Mouse (Mus musculus): Measurements from ENCODE around the gene Tfeb. TPM values are rescaled to one million over a fixed set of nuclear protein-coding genes. Genes with fewer than 3 reads are reported as not detected.

The Tfeb gene
- polyA plus RNA-seq, 1 experiment from 2014 or later = 5.8 TPM

DNA sequence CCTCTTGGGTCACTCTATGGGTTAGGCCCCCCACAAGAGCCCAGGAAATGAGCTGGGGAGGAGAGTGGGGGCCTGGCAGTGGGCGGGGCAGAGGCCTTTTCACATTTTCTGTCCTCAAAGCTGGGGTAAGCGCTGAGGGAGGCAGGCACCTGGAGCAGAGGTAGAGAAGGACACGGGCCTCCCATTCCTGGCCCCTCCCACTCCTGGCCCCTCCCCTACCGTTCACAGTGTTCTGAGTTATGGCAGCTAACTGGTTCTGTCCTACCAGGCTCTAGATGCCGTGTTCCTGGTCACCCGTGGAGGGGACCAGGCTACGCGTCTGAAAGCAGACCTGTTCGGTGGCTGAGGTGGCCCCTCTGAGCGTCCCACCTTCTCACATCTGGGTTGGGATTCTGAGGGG, 78.6 kb downstream of the Tfeb start:
- Histone ChIP-seq H3K4me3 (ENCODE audit: low read depth, low read length) (no peak overlapping the region), H3K4me2 (ENCODE audit: low read depth, low read length) (no peak overlapping the region), H3K27ac (ENCODE audit: low read depth) (no peak overlapping the region), H3K9ac (replicated peaks) (no peak overlapping the region), H3K36me3 (replicated peaks; ENCODE audit: insufficient read depth, low read length) (no peaks in the 10 kb centered on the region), H3K27me3 (ENCODE audit: insufficient read depth, low read length) (no peaks in the 10 kb centered on the region), H3K9me3 (ENCODE audit: low read length) (no peaks in the 10 kb centered on the region), H3K4me1 (ENCODE audit: insufficient read depth) (no peaks in the 10 kb centered on the region)
- WGBS (ENCODE audit: insufficient replicate concordance) = 61% methylated on average over 10 of the region's 10 CpGs
- ATAC-seq (no peak), DNase-seq (no peak)
- no peak for TF ChIP-seq EP300 (IDR thresholded peaks at IDR 0.05; ENCODE audit: low read depth)
- TF ChIP-seq CTCF (IDR thresholded peaks at IDR 0.05; ENCODE audit: low read depth) = no peak

DNA sequence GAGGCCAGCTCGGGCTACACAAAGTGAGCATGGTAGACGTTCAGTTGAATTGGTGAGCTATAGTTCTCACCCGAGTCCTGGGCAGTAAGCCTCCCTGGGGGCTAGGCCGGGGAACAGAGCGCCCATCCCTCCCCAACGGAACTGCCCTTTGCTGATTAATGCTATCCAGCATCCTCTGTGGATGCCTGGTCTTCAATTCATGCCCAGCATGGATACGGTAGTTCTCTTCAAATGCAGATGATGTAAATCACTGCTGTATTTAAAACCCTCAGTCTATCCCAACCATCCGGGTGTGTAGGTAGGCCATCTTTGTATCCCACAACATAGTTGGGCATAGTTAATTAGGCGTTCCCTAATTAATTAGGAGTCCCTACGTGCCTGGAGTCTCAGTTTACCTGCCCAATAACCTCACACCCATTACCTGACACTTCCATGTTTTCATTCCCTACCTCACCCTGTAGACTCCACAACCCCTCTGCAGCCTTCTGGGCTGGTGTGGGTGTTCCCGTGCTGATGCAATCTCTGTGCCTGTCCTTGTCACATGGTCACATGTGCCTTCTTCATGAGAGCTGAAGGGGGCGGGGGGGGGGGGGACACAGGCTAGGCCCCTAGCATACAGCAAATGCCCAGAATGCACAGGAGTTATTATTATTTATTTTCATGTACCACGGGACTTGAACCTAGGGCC, 81.4 kb downstream of the Tfeb start:
- 79% methylated on average over 13 of the region's 13 CpGs for WGBS (ENCODE audit: insufficient replicate concordance)
- Histone ChIP-seq H3K27ac (ENCODE audit: low read depth) (no peak overlapping the region), H3K4me1 (ENCODE audit: insufficient read depth) (no peaks in the 10 kb centered on the region), H3K36me3 (replicated peaks; ENCODE audit: insufficient read depth, low read length) (no peaks in the 10 kb centered on the region), H3K9me3 (ENCODE audit: low read length) (no peaks in the 10 kb centered on the region), H3K4me2 (ENCODE audit: low read depth, low read length) (no peak overlapping the region), H3K9ac (replicated peaks) (no peak overlapping the region), H3K27me3 (ENCODE audit: insufficient read depth, low read length) (no peaks in the 10 kb centered on the region), H3K4me3 (ENCODE audit: low read depth, low read length) (no peak overlapping the region)
- TF ChIP-seq CTCF (IDR thresholded peaks at IDR 0.05; ENCODE audit: low read depth) = no peak
- no peak for TF ChIP-seq EP300 (IDR thresholded peaks at IDR 0.05; ENCODE audit: low read depth)
- DNase-seq (no peak), ATAC-seq (no peak)

DNA sequence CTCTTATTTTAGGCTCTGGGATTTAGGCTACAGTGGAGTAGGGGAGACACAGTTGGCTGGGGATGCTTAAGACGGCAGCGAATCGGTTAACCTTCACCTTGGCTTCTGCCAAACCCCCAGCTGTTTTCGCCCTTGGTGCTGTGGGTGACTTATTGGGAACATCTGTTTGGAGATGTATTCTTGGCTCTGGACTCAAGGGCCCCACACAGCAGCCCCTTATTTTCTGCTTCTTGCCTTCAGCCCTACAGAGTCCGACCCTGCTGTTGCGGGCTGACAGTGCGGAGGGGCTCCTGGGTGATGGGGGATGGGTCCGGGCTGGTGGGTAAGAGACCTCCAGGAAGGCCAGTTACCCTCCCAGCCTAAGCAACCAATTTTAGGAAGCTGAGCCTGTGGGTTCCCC, 84.5 kb downstream of the Tfeb start:
- Histone ChIP-seq H3K27me3 (ENCODE audit: insufficient read depth, low read length) (no peaks in the 10 kb centered on the region), H3K36me3 (replicated peaks; ENCODE audit: insufficient read depth, low read length) (no peaks in the 10 kb centered on the region), H3K4me1 (ENCODE audit: insufficient read depth) (no peaks in the 10 kb centered on the region), H3K9ac (replicated peaks) (no peak overlapping the region), H3K27ac (ENCODE audit: low read depth) (no peak overlapping the region), H3K4me3 (ENCODE audit: low read depth, low read length) (no peak overlapping the region), H3K9me3 (ENCODE audit: low read length) (no peaks in the 10 kb centered on the region), H3K4me2 (ENCODE audit: low read depth, low read length) (no peak overlapping the region)
- no peak for ATAC-seq
- no peak for DNase-seq
- TF ChIP-seq EP300 (IDR thresholded peaks at IDR 0.05; ENCODE audit: low read depth) (no peak), CTCF (IDR thresholded peaks at IDR 0.05; ENCODE audit: low read depth) (no peak)
- 87% methylated on average over 8 of the region's 8 CpGs for WGBS (ENCODE audit: insufficient replicate concordance)

DNA sequence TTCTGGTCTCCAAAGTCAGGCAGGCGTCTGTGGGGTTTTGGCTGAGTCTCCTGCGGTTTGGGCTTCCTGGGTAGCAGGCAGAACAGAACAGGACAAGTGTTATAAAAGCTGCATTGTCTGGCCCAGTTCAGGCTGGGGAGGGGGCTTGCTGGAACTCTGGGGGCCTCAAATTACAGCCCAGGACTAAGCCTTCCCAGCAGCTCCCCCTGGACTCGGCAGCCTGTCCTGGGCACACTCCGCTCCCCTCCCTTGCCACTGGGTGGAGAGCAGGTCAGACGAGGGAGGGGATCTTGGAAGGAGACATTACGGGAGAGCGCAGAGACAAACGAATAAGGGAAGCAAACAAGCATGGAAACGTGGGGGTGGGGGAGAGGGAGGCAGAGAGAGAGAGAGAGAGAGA, 94.3 kb downstream of the Tfeb start:
- no peak for ATAC-seq
- no peak overlapping the region for H3K4me2 ChIP-seq (ENCODE audit: low read depth, low read length)
- no peak overlapping the region for H3K9ac ChIP-seq (replicated peaks)
- H3K27ac ChIP-seq (ENCODE audit: low read depth) = no peak overlapping the region
- peaks cover 9% of the 10 kb centered on the region for H3K4me1 ChIP-seq (ENCODE audit: insufficient read depth)
- H3K4me3 ChIP-seq (ENCODE audit: low read depth, low read length) = no peak overlapping the region
- TF ChIP-seq CTCF (IDR thresholded peaks at IDR 0.05; ENCODE audit: low read depth) = no peak
- TF ChIP-seq EP300 (IDR thresholded peaks at IDR 0.05; ENCODE audit: low read depth) = no peak
- H3K36me3 ChIP-seq (replicated peaks; ENCODE audit: insufficient read depth, low read length) = no peaks in the 10 kb centered on the region
- DNase-seq = no peak
- H3K9me3 ChIP-seq (ENCODE audit: low read length) = no peaks in the 10 kb centered on the region
- WGBS (ENCODE audit: insufficient replicate concordance) = 40% methylated on average over 9 of the region's 9 CpGs
- peaks cover 28% of the 10 kb centered on the region for H3K27me3 ChIP-seq (ENCODE audit: insufficient read depth, low read length)

DNA sequence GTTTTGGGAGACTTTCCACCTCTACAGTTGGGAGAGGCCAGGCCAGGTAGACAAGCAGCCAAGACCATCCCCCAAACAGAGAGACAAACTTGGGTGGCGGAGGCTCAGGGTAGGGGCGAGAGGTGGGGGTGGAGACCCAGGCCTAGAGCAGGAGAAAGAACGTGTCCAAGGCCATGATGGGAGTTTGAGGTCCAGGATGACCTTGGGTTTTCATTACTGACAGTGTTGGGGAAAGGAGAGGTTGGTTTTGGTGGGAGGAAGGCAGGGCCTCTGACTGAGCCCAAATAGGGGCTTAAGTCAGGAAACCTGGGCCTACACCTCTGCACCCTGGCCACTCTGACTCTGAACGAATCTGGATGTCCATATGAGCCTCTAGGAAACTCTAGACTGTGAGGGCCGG, 94.9 kb downstream of the Tfeb start:
- Histone ChIP-seq H3K36me3 (replicated peaks; ENCODE audit: insufficient read depth, low read length) (no peaks in the 10 kb centered on the region), H3K4me3 (ENCODE audit: low read depth, low read length) (no peak overlapping the region), H3K27ac (ENCODE audit: low read depth) (no peak overlapping the region), H3K4me2 (ENCODE audit: low read depth, low read length) (0 out of 2 replicates have a peak overlapping the region, but pooled peaks have one; percentile 26), H3K4me1 (ENCODE audit: insufficient read depth) (peaks cover 9% of the 10 kb centered on the region), H3K9me3 (ENCODE audit: low read length) (no peaks in the 10 kb centered on the region), H3K9ac (replicated peaks) (no peak overlapping the region), H3K27me3 (ENCODE audit: insufficient read depth, low read length) (peaks cover 28% of the 10 kb centered on the region)
- 50% methylated on average over 5 of the region's 5 CpGs for WGBS (ENCODE audit: insufficient replicate concordance)
- DNase-seq (no peak), ATAC-seq (no peak)
- TF ChIP-seq CTCF (IDR thresholded peaks at IDR 0.05; ENCODE audit: low read depth) (no peak), EP300 (IDR thresholded peaks at IDR 0.05; ENCODE audit: low read depth) (no peak)

DNA sequence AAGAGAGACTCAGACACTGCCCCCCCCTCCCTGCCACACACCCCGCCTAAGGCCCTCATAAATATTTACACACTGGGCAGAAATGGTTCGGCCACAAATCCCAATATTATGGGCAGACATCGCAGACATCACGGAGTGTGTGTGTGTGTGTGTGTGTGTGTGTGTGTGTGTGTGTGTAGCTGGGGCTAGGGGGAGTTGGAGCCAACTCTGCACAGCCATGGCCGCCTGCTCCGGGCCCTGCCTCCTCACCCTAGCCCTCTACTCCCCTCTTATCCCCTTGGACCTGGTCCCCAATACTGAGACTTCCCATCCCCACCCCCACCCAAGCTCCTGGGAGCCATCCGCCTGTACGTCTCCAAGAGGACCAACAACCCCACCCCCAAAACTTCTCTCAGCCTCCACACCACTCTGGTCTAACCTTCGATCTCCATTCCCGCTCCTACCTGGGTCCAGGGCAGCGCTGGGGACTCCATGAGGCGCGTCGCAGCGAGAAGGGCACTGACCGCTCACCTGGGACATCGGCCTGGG, 95.7 kb downstream of the Tfeb start:
- H3K4me3 ChIP-seq (ENCODE audit: low read depth, low read length) = peak overlapping the region; percentile 48
- peak overlapping the region; percentile 82 for H3K4me2 ChIP-seq (ENCODE audit: low read depth, low read length)
- H3K9me3 ChIP-seq (ENCODE audit: low read length) = no peaks in the 10 kb centered on the region
- ATAC-seq (peak; percentile 49; the same call in 1 of the 2 replicates), DNase-seq (peak; percentile 36)
- no peaks in the 10 kb centered on the region for H3K36me3 ChIP-seq (replicated peaks; ENCODE audit: insufficient read depth, low read length)
- H3K9ac ChIP-seq (replicated peaks) = peak overlapping the region; percentile 58
- H3K27ac ChIP-seq (ENCODE audit: low read depth) = no peak overlapping the region
- H3K27me3 ChIP-seq (ENCODE audit: insufficient read depth, low read length) = peaks cover 28% of the 10 kb centered on the region
- no peak for TF ChIP-seq CTCF (IDR thresholded peaks at IDR 0.05; ENCODE audit: low read depth)
- no peak for TF ChIP-seq EP300 (IDR thresholded peaks at IDR 0.05; ENCODE audit: low read depth)
- H3K4me1 ChIP-seq (ENCODE audit: insufficient read depth) = peaks cover 9% of the 10 kb centered on the region
- 5% methylated on average over 16 of the region's 17 CpGs for WGBS (ENCODE audit: insufficient replicate concordance)

Measured in liver, postnatal 0 days (tissue).